ENCODE assay signal across 8 mouse cellular contexts in the genomic region with DNA sequence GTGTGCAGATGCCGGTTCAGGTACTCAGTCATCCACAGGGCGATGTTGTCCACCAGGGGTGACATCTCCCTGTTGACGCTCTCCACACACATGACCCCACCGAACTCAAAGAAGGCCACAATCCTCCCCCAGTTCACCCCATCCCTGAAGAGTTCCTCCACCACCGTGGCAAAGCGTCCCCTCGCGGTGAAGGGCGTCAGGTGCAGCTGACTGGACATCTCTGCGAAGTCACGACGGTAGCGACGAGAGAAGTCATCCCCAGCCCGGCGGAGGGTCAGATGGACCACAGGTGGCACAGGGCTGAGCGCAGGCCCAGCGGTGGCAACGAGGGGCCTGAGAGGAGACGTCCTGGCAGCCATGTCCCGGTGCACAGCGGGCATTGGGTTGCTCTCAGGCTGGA. TPM values are rescaled to one million over a fixed set of nuclear protein-coding genes. Genes with fewer than 3 reads are reported as not detected.
A peak's percentile ranks its signal among the peaks of the same experiment; 100 is the strongest.
DNase-seq lines count a peak whose midpoint lies in the region; ATAC-seq lines count a peak whose summit lies in the region.

No protein-coding gene starts in this region.

- peak; percentile 43 for DNase-seq in urinary bladder, adult 2 months (ENCODE audit: low spot score)
- no peak for DNase-seq in urinary bladder, postnatal 10 days (ENCODE audit: low spot score)
- DNase-seq in kidney, adult 9 months: peak; percentile 62
- DNase-seq in naive thymus-derived CD4-positive, alpha-beta T cell, adult 2 months (ENCODE audit: low read depth): peak; percentile 87
- DNase-seq in splenic B cell, adult 2 months (ENCODE audit: low read depth, low spot score): peak; percentile 82

- no peak for ATAC-seq in embryonic facial prominence, embryonic 13.5 days (ENCODE audit: insufficient number of reproducible peaks, insufficient read depth, low FRiP score, low TSS enrichment, low read depth)
- no peak for ATAC-seq in heart, embryonic 12.5 days (ENCODE audit: insufficient number of reproducible peaks, low FRiP score)
- no peak for ATAC-seq in liver, embryonic 16.5 days (ENCODE audit: low read depth)

- no peak overlapping the region for H3K27ac ChIP-seq in embryonic facial prominence, embryonic 13.5 days
- H3K27ac ChIP-seq in heart, embryonic 12.5 days (ENCODE audit: poor library complexity, severe bottlenecking): no peak overlapping the region
- H3K27ac ChIP-seq in liver, embryonic 16.5 days (ENCODE audit: low read length): no peak overlapping the region

- H3K36me3 ChIP-seq in embryonic facial prominence, embryonic 13.5 days: no peaks in the 10 kb centered on the region
- no peaks in the 10 kb centered on the region for H3K36me3 ChIP-seq in heart, embryonic 12.5 days
- no peaks in the 10 kb centered on the region for H3K36me3 ChIP-seq in liver, embryonic 16.5 days (ENCODE audit: control insufficient read depth, insufficient read depth)
- no peaks in the 10 kb centered on the region for H3K36me3 ChIP-seq in splenic B cell, adult 2 months (ENCODE audit: control insufficient read depth, insufficient read depth, low read length, poor library complexity, severe bottlenecking)

- H3K9ac ChIP-seq in embryonic facial prominence, embryonic 13.5 days: peak overlapping the region; percentile 84
- peak overlapping the region; percentile 79 for H3K9ac ChIP-seq in heart, embryonic 12.5 days
- H3K9ac ChIP-seq in liver, embryonic 16.5 days (ENCODE audit: low read depth, low read length): no peak overlapping the region

- H3K4me2 ChIP-seq in embryonic facial prominence, embryonic 13.5 days: peak overlapping the region; percentile 97
- H3K4me2 ChIP-seq in heart, embryonic 12.5 days: peak overlapping the region; percentile 100
- peak overlapping the region; percentile 79 for H3K4me2 ChIP-seq in liver, embryonic 16.5 days (ENCODE audit: low read depth, low read length)

- H3K27me3 ChIP-seq in embryonic facial prominence, embryonic 13.5 days: no peaks in the 10 kb centered on the region
- H3K27me3 ChIP-seq in heart, embryonic 12.5 days (replicated peaks): no peaks in the 10 kb centered on the region
- H3K27me3 ChIP-seq in liver, embryonic 16.5 days (ENCODE audit: control insufficient read depth, insufficient read depth, low read depth, low read length): peaks cover 33% of the 10 kb centered on the region
- H3K27me3 ChIP-seq in splenic B cell, adult 2 months (ENCODE audit: control insufficient read depth, insufficient read depth, low read length, poor library complexity, severe bottlenecking): no peaks in the 10 kb centered on the region; the same call in 1 of the 2 replicates

- peaks cover 35% of the 10 kb centered on the region for H3K4me1 ChIP-seq in embryonic facial prominence, embryonic 13.5 days
- peaks cover 31% of the 10 kb centered on the region for H3K4me1 ChIP-seq in heart, embryonic 12.5 days (replicated peaks)
- H3K4me1 ChIP-seq in liver, embryonic 16.5 days (ENCODE audit: control insufficient read depth, low read depth, low read length): peaks cover 4% of the 10 kb centered on the region

- WGBS in embryonic facial prominence, embryonic 13.5 days: 9% methylated on average over 22 of the region's 22 CpGs
- 7% methylated on average over 22 of the region's 22 CpGs for WGBS in heart, embryonic 12.5 days
- 12% methylated on average over 22 of the region's 22 CpGs for WGBS in liver, embryonic 16.5 days (ENCODE audit: insufficient replicate concordance)

- no peaks in the 10 kb centered on the region for H3K9me3 ChIP-seq in embryonic facial prominence, embryonic 13.5 days
- H3K9me3 ChIP-seq in heart, embryonic 12.5 days (replicated peaks): no peaks in the 10 kb centered on the region
- H3K9me3 ChIP-seq in liver, embryonic 16.5 days (replicated peaks; ENCODE audit: control insufficient read depth, low read length): no peaks in the 10 kb centered on the region

- peak overlapping the region; percentile 76 for H3K4me3 ChIP-seq in embryonic facial prominence, embryonic 13.5 days
- H3K4me3 ChIP-seq in heart, embryonic 12.5 days: peak overlapping the region; percentile 83
- H3K4me3 ChIP-seq in liver, embryonic 16.5 days (ENCODE audit: low read depth, low read length): peak overlapping the region; percentile 29

RNA-seq across cellular contexts. Expression of gene Bcl2, which starts 1.7 kb away (rescaled TPM):
- 3.4 and 5.7 TPM in 2 replicates for polyA plus RNA-seq in urinary bladder, adult 2 months (2012; rRNA removed)
- 23.7 and 29.1 TPM in 2 replicates for polyA plus RNA-seq in embryonic facial prominence, embryonic 13.5 days (2015; fragmentation: Nextera tagmentation; extraction: Ambion mirVana)
- polyA plus RNA-seq in heart, embryonic 12.5 days (2016; fragmentation: Nextera tagmentation; extraction: Ambion mirVana): 8.8 and 9.9 TPM in 2 replicates
- polyA plus RNA-seq in liver, embryonic 16.5 days (2015; fragmentation: Nextera tagmentation; extraction: Ambion mirVana): 0.77 and 0.97 TPM in 2 replicates

RNA-seq across cellular contexts. Expression of gene Kdsr, which starts 47.2 kb away (rescaled TPM):
- 16.7 and 16.8 TPM in 2 replicates for polyA plus RNA-seq in urinary bladder, adult 2 months (2012; rRNA removed)
- 17.0 and 19.7 TPM in 2 replicates for polyA plus RNA-seq in embryonic facial prominence, embryonic 13.5 days (2015; fragmentation: Nextera tagmentation; extraction: Ambion mirVana)
- polyA plus RNA-seq in heart, embryonic 12.5 days (2016; fragmentation: Nextera tagmentation; extraction: Ambion mirVana): 9.0 and 9.5 TPM in 2 replicates
- 3.5 and 3.6 TPM in 2 replicates for polyA plus RNA-seq in liver, embryonic 16.5 days (2015; fragmentation: Nextera tagmentation; extraction: Ambion mirVana)

Comparison
In these comparisons a context has a peak if more than half of its experiments do, and no peak if none do; other contexts are left out.
1. H3K4me3 ChIP-seq: peak in every context shown above with its lines; median percentile 83 in heart, embryonic 12.5 days; 76 in embryonic facial prominence, embryonic 13.5 days; 29 in liver, embryonic 16.5 days.